Mouse (Mus musculus) megakaryocyte, embryonic 14.5 days (primary cell): ENCODE data around the gene Rgcc.

Source experiments
- FLI1 ChIP-seq: IDR thresholded peaks from 2 replicates; pipeline ENCODE4 v1.6.1; 2012; ENCODE audit warnings: low read length, inconsistent platforms, mixed read lengths
- GATA1 ChIP-seq: IDR thresholded peaks from 3 replicates; pipeline ENCODE4 v1.6.1; 2012; ENCODE audit warnings: mixed read lengths, low read length, inconsistent platforms, borderline replicate concordance

GRCm38 (mm10) chr14:79307908-79308307, 6.5 kb upstream of the Rgcc start:
- TF ChIP-seq GATA1 (no peak), FLI1 (no peak)
